Mouse (Mus musculus) G1E (cell line): Measurements from ENCODE around the gene Ckap5.

Experiments
- CTCF ChIP-seq: IDR thresholded peaks from 2 replicates; pipeline ENCODE4 v1.5.1; 2012; ENCODE audit warnings: low read depth, low read length, inconsistent platforms, mixed read lengths
- TAL1 ChIP-seq: conservative IDR thresholded peaks from 2 replicates; pipeline ENCODE4 v1.6.1; 2012; ENCODE audit warnings: low read depth, low read length, inconsistent platforms, mixed read lengths

GRCm38 (mm10) chr2:91586242-91586641, 59.7 kb downstream of the Ckap5 start:
- no peak for TF ChIP-seq CTCF
- no peak for TF ChIP-seq TAL1
